Mouse (Mus musculus): ENCODE data around the gene Cacna1d. TPM values are rescaled to one million over a fixed set of nuclear protein-coding genes. Genes with fewer than 3 reads are reported as not detected.

Cacna1d gene
- polyA plus RNA-seq, 1 experiment from 2014 or later, result 5.6 TPM

DNA sequence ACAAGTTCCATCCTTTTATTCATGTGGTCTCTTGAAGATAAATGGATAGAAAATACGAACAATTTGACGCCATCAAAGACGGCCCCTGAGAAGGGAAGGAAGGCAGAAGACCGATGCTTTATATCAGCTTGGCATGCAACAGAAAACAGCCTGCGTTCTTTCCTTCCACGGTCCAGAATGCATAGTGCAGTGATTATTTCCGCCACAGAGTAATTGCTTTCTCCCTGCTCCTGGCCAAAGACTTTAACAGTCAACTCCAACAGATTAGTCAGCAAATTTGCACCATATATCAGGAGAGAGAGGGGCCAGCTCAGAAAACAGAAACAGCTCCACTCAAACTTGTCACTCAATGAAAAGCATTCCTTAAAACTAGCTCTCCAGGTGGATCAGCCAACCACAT, 71.8 kb downstream of the Cacna1d start:
- 89% methylated on average over 7 of the region's 7 CpGs for WGBS
- H3K36me3 ChIP-seq, result no peaks in the 10 kb centered on the region
- no peaks in the 10 kb centered on the region for H3K4me1 ChIP-seq (replicated peaks)
- H3K27me3 ChIP-seq, result no peaks in the 10 kb centered on the region
- ATAC-seq, result no peak
- no peak overlapping the region for H3K9ac ChIP-seq (replicated peaks)
- no peak overlapping the region for H3K27ac ChIP-seq
- H3K9me3 ChIP-seq, result no peaks in the 10 kb centered on the region
- no peak overlapping the region for H3K4me3 ChIP-seq (replicated peaks)
- no peak overlapping the region for H3K4me2 ChIP-seq (replicated peaks)

GRCm38 (mm10) chr14:30419046-30419445, 72.2 kb downstream of the Cacna1d start:
- Histone ChIP-seq H3K4me3 (replicated peaks) (no peak overlapping the region), H3K4me2 (replicated peaks) (no peak overlapping the region), H3K27ac (no peak overlapping the region), H3K9me3 (no peaks in the 10 kb centered on the region), H3K4me1 (replicated peaks) (no peaks in the 10 kb centered on the region), H3K27me3 (no peaks in the 10 kb centered on the region), H3K36me3 (no peaks in the 10 kb centered on the region), H3K9ac (replicated peaks) (no peak overlapping the region)
- 86% methylated on average over 6 of the region's 6 CpGs for WGBS
- ATAC-seq, result no peak

DNA sequence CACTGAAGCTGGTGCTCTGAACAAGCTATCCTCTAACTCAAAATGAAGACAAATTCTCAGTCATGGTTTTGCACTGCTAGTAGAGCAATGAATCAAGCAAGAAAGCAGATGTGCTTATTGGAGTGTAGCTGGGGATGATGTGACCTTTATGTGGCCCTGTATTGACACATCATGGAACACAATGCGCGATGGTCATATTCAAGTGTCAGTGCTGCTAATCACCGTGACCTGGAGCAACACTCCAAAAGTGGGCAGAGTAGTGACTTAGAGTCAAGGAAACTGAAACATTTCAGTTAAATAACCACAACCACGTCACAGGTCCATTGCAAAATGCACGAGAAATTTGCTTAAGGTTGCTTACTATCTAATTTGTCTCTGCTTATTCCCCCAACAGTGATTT, 75.4 kb downstream of the Cacna1d start:
- WGBS, result 91% methylated on average over 5 of the region's 5 CpGs
- Histone ChIP-seq H3K27ac (no peak overlapping the region), H3K4me1 (replicated peaks) (no peaks in the 10 kb centered on the region), H3K4me3 (replicated peaks) (no peak overlapping the region), H3K9ac (replicated peaks) (no peak overlapping the region), H3K9me3 (no peaks in the 10 kb centered on the region), H3K36me3 (no peaks in the 10 kb centered on the region), H3K4me2 (replicated peaks) (no peak overlapping the region), H3K27me3 (no peaks in the 10 kb centered on the region)
- no peak for ATAC-seq

DNA sequence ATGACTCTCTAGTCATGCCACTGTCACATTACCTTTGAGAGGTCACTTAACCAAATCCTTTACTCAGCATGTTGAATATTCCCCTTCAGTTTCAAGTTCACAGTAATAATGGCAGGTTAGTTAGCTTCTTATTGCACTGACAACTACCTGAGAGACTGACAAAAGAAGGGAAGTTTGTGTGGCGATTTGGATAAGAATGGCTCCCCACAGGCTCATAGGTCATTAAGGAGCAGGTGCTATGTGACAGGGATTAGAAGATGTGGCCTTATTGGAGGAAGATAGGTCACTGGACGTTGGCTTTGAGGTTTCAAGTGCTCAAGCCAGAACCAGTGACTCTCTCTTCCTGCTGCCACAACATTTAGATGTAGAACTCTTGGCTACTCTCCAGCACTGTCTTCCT, 77.1 kb downstream of the Cacna1d start:
- H3K9me3 ChIP-seq, result no peaks in the 10 kb centered on the region
- H3K36me3 ChIP-seq, result no peaks in the 10 kb centered on the region
- no peak for ATAC-seq
- H3K4me2 ChIP-seq (replicated peaks), result no peak overlapping the region
- 71% methylated on average over 2 of the region's 2 CpGs for WGBS
- H3K4me1 ChIP-seq (replicated peaks), result no peaks in the 10 kb centered on the region
- no peaks in the 10 kb centered on the region for H3K27me3 ChIP-seq
- no peak overlapping the region for H3K9ac ChIP-seq (replicated peaks)
- H3K4me3 ChIP-seq (replicated peaks), result no peak overlapping the region
- no peak overlapping the region for H3K27ac ChIP-seq

DNA sequence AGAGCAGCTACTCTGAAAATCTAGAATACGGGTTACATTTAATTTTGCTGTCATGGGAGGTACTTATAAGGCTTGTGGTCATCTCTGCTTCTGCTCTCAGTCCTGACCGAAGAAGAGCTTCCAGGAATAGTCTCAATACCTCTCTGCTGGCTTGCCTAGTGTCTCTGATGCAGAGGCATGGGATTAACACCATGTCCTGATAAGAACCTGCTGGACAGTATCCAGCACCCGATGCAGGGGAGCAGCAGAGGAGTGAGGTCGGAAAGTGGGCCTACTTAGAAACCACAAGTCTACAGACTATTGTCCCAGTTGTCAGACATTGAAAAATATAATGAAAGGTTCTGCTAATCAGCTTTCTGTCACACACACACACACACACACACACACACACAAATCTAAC, 81.9 kb downstream of the Cacna1d start:
- no peaks in the 10 kb centered on the region for H3K36me3 ChIP-seq
- H3K27me3 ChIP-seq, result no peaks in the 10 kb centered on the region
- ATAC-seq, result no peak
- no peak overlapping the region for H3K4me2 ChIP-seq (replicated peaks)
- no peak overlapping the region for H3K4me3 ChIP-seq (replicated peaks)
- H3K4me1 ChIP-seq (replicated peaks), result no peaks in the 10 kb centered on the region
- no peak overlapping the region for H3K27ac ChIP-seq
- 90% methylated on average over 4 of the region's 4 CpGs for WGBS
- no peak overlapping the region for H3K9ac ChIP-seq (replicated peaks)
- H3K9me3 ChIP-seq, result no peaks in the 10 kb centered on the region

- no peak for ATAC-seq
- WGBS, result 88% methylated on average over 8 of the region's 8 CpGs
- H3K4me3 ChIP-seq (replicated peaks), result no peak overlapping the region
- no peaks in the 10 kb centered on the region for H3K36me3 ChIP-seq
- no peaks in the 10 kb centered on the region for H3K4me1 ChIP-seq (replicated peaks)
- H3K4me2 ChIP-seq (replicated peaks), result no peak overlapping the region
- H3K27me3 ChIP-seq, result no peaks in the 10 kb centered on the region
- H3K27ac ChIP-seq, result no peak overlapping the region
- H3K9ac ChIP-seq (replicated peaks), result no peak overlapping the region
- no peaks in the 10 kb centered on the region for H3K9me3 ChIP-seq
Observed at GRCm38 (mm10) chr14:30405456-30406225, 85.6 kb downstream of the Cacna1d start.

DNA sequence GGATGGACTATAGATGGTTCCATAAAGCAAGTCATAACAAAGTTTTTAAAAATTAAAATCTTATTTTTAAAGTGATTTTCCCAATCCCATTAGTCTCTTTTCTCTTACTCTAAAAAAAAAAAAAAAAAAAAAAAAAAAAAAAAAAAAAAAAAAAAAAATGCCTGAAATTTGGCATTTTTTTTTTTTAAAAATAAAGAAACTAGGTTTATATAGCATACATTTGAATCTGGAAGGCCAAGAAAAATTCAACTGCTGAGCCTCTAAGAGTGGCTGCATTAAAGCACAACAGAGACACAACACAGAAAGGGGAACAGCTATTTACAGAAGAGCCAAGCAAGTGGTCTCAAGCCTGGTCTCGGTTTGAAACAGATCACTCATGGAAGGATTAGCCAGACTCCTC, 112.9 kb downstream of the Cacna1d start:
- no peak overlapping the region for H3K27ac ChIP-seq
- H3K4me1 ChIP-seq (replicated peaks), result no peaks in the 10 kb centered on the region
- WGBS, result 38% methylated on average over 1 of the region's 1 CpGs
- H3K9me3 ChIP-seq, result no peaks in the 10 kb centered on the region
- no peaks in the 10 kb centered on the region for H3K27me3 ChIP-seq
- H3K4me3 ChIP-seq (replicated peaks), result no peak overlapping the region
- no peak overlapping the region for H3K4me2 ChIP-seq (replicated peaks)
- ATAC-seq, result no peak
- H3K9ac ChIP-seq (replicated peaks), result no peak overlapping the region
- H3K36me3 ChIP-seq, result no peaks in the 10 kb centered on the region

- no peaks in the 10 kb centered on the region for H3K27me3 ChIP-seq
- H3K4me2 ChIP-seq (replicated peaks), result no peak overlapping the region
- H3K9me3 ChIP-seq, result no peaks in the 10 kb centered on the region
- no peaks in the 10 kb centered on the region for H3K4me1 ChIP-seq (replicated peaks)
- no peaks in the 10 kb centered on the region for H3K36me3 ChIP-seq
- H3K27ac ChIP-seq, result no peak overlapping the region
- H3K4me3 ChIP-seq (replicated peaks), result no peak overlapping the region
- no peak for ATAC-seq
- H3K9ac ChIP-seq (replicated peaks), result no peak overlapping the region
- WGBS, result 28% methylated on average over 1 of the region's 1 CpGs
Observed at GRCm38 (mm10) chr14:30372878-30373277, 118.4 kb downstream of the Cacna1d start.

- Histone ChIP-seq H3K9me3 (no peaks in the 10 kb centered on the region), H3K9ac (replicated peaks) (no peak overlapping the region), H3K4me3 (replicated peaks) (no peak overlapping the region), H3K36me3 (no peaks in the 10 kb centered on the region), H3K27ac (no peak overlapping the region), H3K27me3 (no peaks in the 10 kb centered on the region), H3K4me1 (replicated peaks) (no peaks in the 10 kb centered on the region), H3K4me2 (replicated peaks) (no peak overlapping the region)
- 88% methylated on average over 2 of the region's 2 CpGs for WGBS
- no peak for ATAC-seq
Observed at GRCm38 (mm10) chr14:30371070-30371469, 120.2 kb downstream of the Cacna1d start.

DNA sequence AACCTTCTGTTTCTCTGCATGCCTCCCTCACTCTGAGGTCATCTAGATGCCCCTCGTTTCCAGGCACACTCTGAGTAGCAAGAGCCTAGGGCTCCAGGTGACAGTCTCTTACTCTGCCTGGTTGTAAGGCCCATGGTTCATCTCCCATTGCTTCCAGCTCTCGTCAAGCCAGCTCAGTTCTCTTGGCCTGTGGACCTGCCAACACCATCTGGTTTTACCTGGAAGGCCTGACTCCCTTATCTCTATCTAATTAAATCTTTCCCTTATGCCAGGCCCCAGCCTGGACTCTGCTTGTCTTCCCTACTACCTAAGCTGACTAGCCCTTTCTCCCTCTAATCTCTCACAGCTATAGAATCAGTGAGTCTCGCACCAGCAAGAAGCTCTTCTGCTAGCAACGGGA, 124.2 kb downstream of the Cacna1d start:
- H3K27ac ChIP-seq, result no peak overlapping the region
- no peaks in the 10 kb centered on the region for H3K36me3 ChIP-seq
- H3K9ac ChIP-seq (replicated peaks), result no peak overlapping the region
- WGBS, result 81% methylated on average over 4 of the region's 4 CpGs
- no peaks in the 10 kb centered on the region for H3K9me3 ChIP-seq
- H3K4me3 ChIP-seq (replicated peaks), result no peak overlapping the region
- no peak overlapping the region for H3K4me2 ChIP-seq (replicated peaks)
- no peak for ATAC-seq
- H3K27me3 ChIP-seq, result no peaks in the 10 kb centered on the region
- no peaks in the 10 kb centered on the region for H3K4me1 ChIP-seq (replicated peaks)

DNA sequence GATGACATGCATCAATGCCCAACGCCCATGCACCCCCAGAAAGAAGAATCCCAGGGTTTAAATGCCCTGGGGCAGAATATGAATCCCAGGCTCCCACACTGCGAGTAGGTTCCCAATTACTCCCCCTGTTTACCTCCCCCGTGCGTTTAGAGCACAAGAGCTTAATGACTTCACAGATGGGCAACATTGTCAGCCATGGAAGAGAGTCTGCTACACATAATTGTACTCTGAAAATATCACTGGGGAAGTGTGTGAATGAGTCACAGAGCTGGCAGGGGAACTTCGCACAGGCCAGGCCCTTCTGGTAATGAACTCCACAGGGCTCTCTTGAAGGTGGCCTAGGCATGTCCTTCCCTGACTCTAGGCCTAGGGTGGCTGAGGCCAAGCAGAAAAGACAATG, 125.4 kb downstream of the Cacna1d start:
- no peak for ATAC-seq
- Histone ChIP-seq H3K36me3 (no peaks in the 10 kb centered on the region), H3K27ac (no peak overlapping the region), H3K4me3 (replicated peaks) (no peak overlapping the region), H3K4me1 (replicated peaks) (no peaks in the 10 kb centered on the region), H3K4me2 (replicated peaks) (no peak overlapping the region), H3K9ac (replicated peaks) (no peak overlapping the region), H3K27me3 (no peaks in the 10 kb centered on the region), H3K9me3 (no peaks in the 10 kb centered on the region)
- 74% methylated on average over 5 of the region's 5 CpGs for WGBS

DNA sequence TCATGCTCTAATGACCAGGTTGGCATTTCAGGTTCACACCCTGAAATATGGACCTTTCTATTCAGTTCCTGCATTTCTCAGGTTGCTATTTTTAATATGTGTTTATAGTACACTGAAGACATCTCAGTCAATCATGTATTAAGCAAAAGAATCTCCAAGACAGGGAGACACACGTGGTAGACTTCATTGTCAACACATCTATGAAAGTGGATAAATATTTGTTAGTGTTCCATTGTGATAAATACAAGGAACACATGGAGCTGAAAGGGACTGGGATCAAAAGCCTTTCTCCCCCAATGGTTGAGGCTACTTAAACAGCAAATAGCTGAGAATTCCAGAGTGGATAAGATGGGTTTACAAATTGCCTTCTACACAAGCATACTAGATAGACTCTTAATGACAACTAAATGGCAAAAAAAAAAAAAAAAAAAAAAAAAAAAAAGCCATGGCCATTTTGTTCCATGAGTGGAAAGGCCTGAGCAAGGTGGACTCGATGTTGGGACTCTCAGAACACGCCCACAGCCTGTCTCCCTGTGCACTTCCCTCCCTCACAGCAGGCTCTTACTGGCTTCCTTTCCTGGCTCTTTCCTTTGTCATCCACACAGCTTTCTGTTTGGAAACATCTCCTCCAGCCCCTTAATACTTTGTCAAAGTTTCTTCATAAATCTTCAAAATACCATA, 127.6 kb downstream of the Cacna1d start:
- H3K27ac ChIP-seq, result no peak overlapping the region
- no peak overlapping the region for H3K4me2 ChIP-seq (replicated peaks)
- H3K9ac ChIP-seq (replicated peaks), result no peak overlapping the region
- 70% methylated on average over 3 of the region's 3 CpGs for WGBS
- no peaks in the 10 kb centered on the region for H3K9me3 ChIP-seq
- no peaks in the 10 kb centered on the region for H3K36me3 ChIP-seq
- no peak for ATAC-seq
- H3K4me1 ChIP-seq (replicated peaks), result no peaks in the 10 kb centered on the region
- no peaks in the 10 kb centered on the region for H3K27me3 ChIP-seq
- no peak overlapping the region for H3K4me3 ChIP-seq (replicated peaks)

DNA sequence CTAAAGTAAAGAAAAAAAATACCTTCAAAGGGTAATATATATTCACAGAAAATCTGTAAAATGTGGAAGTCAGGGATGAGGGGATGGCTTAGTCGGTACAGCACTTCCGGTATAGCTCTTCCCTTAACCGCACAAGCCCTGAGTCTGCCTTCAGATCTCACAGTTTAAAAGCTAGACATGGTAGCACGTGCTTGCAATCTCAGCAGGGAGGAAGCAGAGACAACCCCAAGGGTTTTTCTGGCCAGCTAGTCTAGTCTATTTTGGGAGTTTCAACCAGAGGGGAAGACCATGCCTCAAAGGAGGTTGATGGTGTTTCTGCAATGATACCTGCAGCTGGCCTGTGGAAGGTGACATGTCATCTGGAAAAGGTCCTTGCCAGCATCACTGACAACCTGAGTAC, 128.9 kb downstream of the Cacna1d start:
- H3K4me1 ChIP-seq (replicated peaks), result no peaks in the 10 kb centered on the region
- no peak overlapping the region for H3K27ac ChIP-seq
- H3K36me3 ChIP-seq, result no peaks in the 10 kb centered on the region
- no peak overlapping the region for H3K4me2 ChIP-seq (replicated peaks)
- no peaks in the 10 kb centered on the region for H3K27me3 ChIP-seq
- no peaks in the 10 kb centered on the region for H3K9me3 ChIP-seq
- no peak overlapping the region for H3K9ac ChIP-seq (replicated peaks)
- no peak overlapping the region for H3K4me3 ChIP-seq (replicated peaks)
- WGBS, result 84% methylated on average over 4 of the region's 4 CpGs
- no peak for ATAC-seq

All from midbrain, embryonic 13.5 days (tissue).